Mouse (Mus musculus): ENCODE results near the gene Pde12.
A peak's percentile ranks its signal among the peaks of the same experiment; 100 is the strongest.
"Not testable (repeated sequence)": the region's sequence is repeated elsewhere in the genome, so short reads cannot be mapped to it uniquely, and the experiment has no call there.

Gene Pde12

GRCm38 (mm10) chr14:26669292-26670073 lies at the start of gene Pde12:
Pde12 (minus strand) TSS chr14:26669883.
- DNase-seq (ENCODE audit: low spot score): peak; percentile 78

- DNase-seq (ENCODE audit: low spot score): not testable (repeated sequence)
Measured at GRCm38 (mm10) chr14:26705246-26705645, 35.6 kb upstream of the Pde12 start.

- DNase-seq (ENCODE audit: low spot score): no peak
Measured at GRCm38 (mm10) chr14:26697912-26698311, 28.2 kb upstream of the Pde12 start.

- DNase-seq (ENCODE audit: low spot score): no peak
Measured at GRCm38 (mm10) chr14:26692974-26693373, 23.3 kb upstream of the Pde12 start, which contains the start of gene Dnah12. Dnah12 (plus strand) TSS chr14:26693274.

GRCm38 (mm10) chr14:26691363-26691762 lies 21.7 kb upstream of the Pde12 start:
- no peak for DNase-seq (ENCODE audit: low spot score)

- DNase-seq (ENCODE audit: low spot score): no peak
Measured at GRCm38 (mm10) chr14:26690727-26691126, 21.0 kb upstream of the Pde12 start.

GRCm38 (mm10) chr14:26675791-26676190 lies 6.1 kb upstream of the Pde12 start:
- DNase-seq (ENCODE audit: low spot score): no peak

- peak; percentile 11 for DNase-seq (ENCODE audit: low spot score)
Measured at GRCm38 (mm10) chr14:26675371-26675770, 5.7 kb upstream of the Pde12 start.

- DNase-seq (ENCODE audit: low spot score): not testable (repeated sequence)
Measured at GRCm38 (mm10) chr14:26674476-26675169, 4.9 kb upstream of the Pde12 start.

GRCm38 (mm10) chr14:26671870-26672615 lies 2.4 kb upstream of the Pde12 start:
- DNase-seq (ENCODE audit: low spot score): not testable (repeated sequence)

GRCm38 (mm10) chr14:26670964-26671363 lies 1.3 kb upstream of the Pde12 start:
- no peak for DNase-seq (ENCODE audit: low spot score)

- DNase-seq (ENCODE audit: low spot score): peak; percentile 13
Measured at GRCm38 (mm10) chr14:26668371-26669291, 1.1 kb downstream of the Pde12 start.

- no peak for DNase-seq (ENCODE audit: low spot score)
Measured at GRCm38 (mm10) chr14:26667991-26668370, 1.7 kb downstream of the Pde12 start.

GRCm38 (mm10) chr14:26663851-26664250 lies 5.8 kb downstream of the Pde12 start:
- DNase-seq (ENCODE audit: low spot score): no peak

GRCm38 (mm10) chr14:26662488-26662887 lies 7.2 kb downstream of the Pde12 start:
- no peak for DNase-seq (ENCODE audit: low spot score)

GRCm38 (mm10) chr14:26662016-26662415 lies 7.7 kb downstream of the Pde12 start:
- DNase-seq (ENCODE audit: low spot score): no peak

- DNase-seq (ENCODE audit: low spot score): no peak
Measured at GRCm38 (mm10) chr14:26660233-26660632, 9.4 kb downstream of the Pde12 start.

- no peak for DNase-seq (ENCODE audit: low spot score)
Measured at GRCm38 (mm10) chr14:26658178-26658577, 11.5 kb downstream of the Pde12 start.

GRCm38 (mm10) chr14:26651901-26652300 lies 17.8 kb downstream of the Pde12 start:
- DNase-seq (ENCODE audit: low spot score): no peak

- DNase-seq (ENCODE audit: low spot score): no peak
Measured at GRCm38 (mm10) chr14:26647811-26648210, 21.9 kb downstream of the Pde12 start.

- no peak for DNase-seq (ENCODE audit: low spot score)
Measured at GRCm38 (mm10) chr14:26645989-26646650, 23.6 kb downstream of the Pde12 start.

Data from ovary, postnatal 14 days (tissue).